Mouse (Mus musculus): Measurements from ENCODE around the gene Tnfrsf17. TPM values are rescaled to one million over a fixed set of nuclear protein-coding genes. Genes with fewer than 3 reads are reported as not detected.
"Not testable (repeated sequence)": the region's sequence is repeated elsewhere in the genome, so short reads cannot be mapped to it uniquely, and the experiment has no call there.

Tnfrsf17 gene
- polyA plus RNA-seq, 1 experiment from 2014 or later = not detected

- not testable (repeated sequence) for H3K36me3 ChIP-seq; H3K4me1 ChIP-seq; H3K27me3 ChIP-seq (replicated peaks); ATAC-seq (ENCODE audit: extremely low read depth, insufficient number of reproducible peaks, low FRiP score, low TSS enrichment); H3K9me3 ChIP-seq; H3K4me2 ChIP-seq; H3K4me3 ChIP-seq; H3K9ac ChIP-seq; H3K27ac ChIP-seq (replicated peaks)
- WGBS = 44% methylated on average over 1 of the region's 1 CpGs
Observed at GRCm38 (mm10) chr16:11297700-11298099, 15.9 kb upstream of the Tnfrsf17 start.

GRCm38 (mm10) chr16:11303741-11304140 is 9.9 kb upstream of the Tnfrsf17 start:
- H3K9me3 ChIP-seq = no peaks in the 10 kb centered on the region
- no peak overlapping the region for H3K4me3 ChIP-seq
- no peak overlapping the region for H3K27ac ChIP-seq (replicated peaks)
- H3K27me3 ChIP-seq (replicated peaks) = no peaks in the 10 kb centered on the region
- no peaks in the 10 kb centered on the region for H3K4me1 ChIP-seq
- no peak overlapping the region for H3K4me2 ChIP-seq
- H3K36me3 ChIP-seq = no peaks in the 10 kb centered on the region
- no peak overlapping the region for H3K9ac ChIP-seq
- no peak for ATAC-seq (ENCODE audit: extremely low read depth, insufficient number of reproducible peaks, low FRiP score, low TSS enrichment)

GRCm38 (mm10) chr16:11305531-11305930 is 8.1 kb upstream of the Tnfrsf17 start:
- no peaks in the 10 kb centered on the region for H3K9me3 ChIP-seq
- H3K27ac ChIP-seq (replicated peaks) = no peak overlapping the region
- no peak for ATAC-seq (ENCODE audit: extremely low read depth, insufficient number of reproducible peaks, low FRiP score, low TSS enrichment)
- no peaks in the 10 kb centered on the region for H3K36me3 ChIP-seq
- H3K4me2 ChIP-seq = no peak overlapping the region
- H3K9ac ChIP-seq = no peak overlapping the region
- 72% methylated on average over 2 of the region's 2 CpGs for WGBS
- H3K27me3 ChIP-seq (replicated peaks) = no peaks in the 10 kb centered on the region
- 0 out of 2 replicates have a peak, but pooled peaks cover 2% of the 10 kb centered on the region for H3K4me1 ChIP-seq
- H3K4me3 ChIP-seq = no peak overlapping the region

GRCm38 (mm10) chr16:11315786-11316320 is 2.2 kb downstream of the Tnfrsf17 start:
- 39% methylated on average over 5 of the region's 5 CpGs for WGBS
- Histone ChIP-seq H3K9ac (no peak overlapping the region), H3K4me3 (no peak overlapping the region), H3K9me3 (no peaks in the 10 kb centered on the region), H3K27ac (replicated peaks) (no peak overlapping the region), H3K36me3 (no peaks in the 10 kb centered on the region), H3K4me2 (no peak overlapping the region), H3K4me1 (peaks cover 9% of the 10 kb centered on the region), H3K27me3 (replicated peaks) (no peaks in the 10 kb centered on the region)
- ATAC-seq (ENCODE audit: extremely low read depth, insufficient number of reproducible peaks, low FRiP score, low TSS enrichment) = no peak

GRCm38 (mm10) chr16:11316748-11317147 is 3.1 kb downstream of the Tnfrsf17 start:
- no peak overlapping the region for H3K27ac ChIP-seq (replicated peaks)
- no peaks in the 10 kb centered on the region for H3K9me3 ChIP-seq
- ATAC-seq (ENCODE audit: extremely low read depth, insufficient number of reproducible peaks, low FRiP score, low TSS enrichment) = no peak
- WGBS = 71% methylated on average over 5 of the region's 5 CpGs
- H3K9ac ChIP-seq = no peak overlapping the region
- peaks cover 10% of the 10 kb centered on the region for H3K4me1 ChIP-seq
- no peak overlapping the region for H3K4me3 ChIP-seq
- H3K36me3 ChIP-seq = no peaks in the 10 kb centered on the region
- H3K4me2 ChIP-seq = no peak overlapping the region
- H3K27me3 ChIP-seq (replicated peaks) = no peaks in the 10 kb centered on the region

- H3K4me2 ChIP-seq = no peak overlapping the region
- H3K27me3 ChIP-seq (replicated peaks) = no peaks in the 10 kb centered on the region
- no peaks in the 10 kb centered on the region for H3K9me3 ChIP-seq
- no peak for ATAC-seq (ENCODE audit: extremely low read depth, insufficient number of reproducible peaks, low FRiP score, low TSS enrichment)
- 59% methylated on average over 6 of the region's 6 CpGs for WGBS
- H3K27ac ChIP-seq (replicated peaks) = no peak overlapping the region
- peaks cover 15% of the 10 kb centered on the region for H3K4me1 ChIP-seq
- H3K4me3 ChIP-seq = no peak overlapping the region
- H3K9ac ChIP-seq = no peak overlapping the region
- H3K36me3 ChIP-seq = no peaks in the 10 kb centered on the region
Observed at GRCm38 (mm10) chr16:11317324-11317723, 3.7 kb downstream of the Tnfrsf17 start.

- Histone ChIP-seq H3K4me3 (peak within 1 kb of the TSS; percentile 90), H3K4me1 (peaks cover 16% of the 10 kb centered on the region), H3K9ac (peak within 1 kb of the TSS; percentile 95), H3K9me3 (no peaks in the 10 kb centered on the region), H3K27ac (replicated peaks) (peak within 1 kb of the TSS; percentile 89), H3K27me3 (replicated peaks) (no peaks in the 10 kb centered on the region), H3K4me2 (peak within 1 kb of the TSS; percentile 99), H3K36me3 (no peaks in the 10 kb centered on the region)
- ATAC-seq (ENCODE audit: extremely low read depth, insufficient number of reproducible peaks, low FRiP score, low TSS enrichment) = peak; percentile 88
- 4% methylated on average over 56 of the region's 61 CpGs for WGBS
Observed at GRCm38 (mm10) chr16:11322409-11323323, 9.1 kb downstream of the Tnfrsf17 start, which contains the start of gene Snx29. Gene Snx29, plus strand, starts transcription at chr16:11322908.

- Histone ChIP-seq H3K4me3 (peak overlapping the region; percentile 90), H3K4me2 (peak overlapping the region; percentile 99), H3K9ac (peak overlapping the region; percentile 95), H3K4me1 (peaks cover 16% of the 10 kb centered on the region), H3K27ac (replicated peaks) (peak overlapping the region; percentile 89), H3K36me3 (no peaks in the 10 kb centered on the region), H3K27me3 (replicated peaks) (no peaks in the 10 kb centered on the region), H3K9me3 (no peaks in the 10 kb centered on the region)
- 4% methylated on average over 17 of the region's 17 CpGs for WGBS
- ATAC-seq (ENCODE audit: extremely low read depth, insufficient number of reproducible peaks, low FRiP score, low TSS enrichment) = no peak
Observed at GRCm38 (mm10) chr16:11323324-11324051, 9.9 kb downstream of the Tnfrsf17 start.

GRCm38 (mm10) chr16:11330081-11330800 is 16.6 kb downstream of the Tnfrsf17 start:
- 63% methylated on average over 3 of the region's 3 CpGs for WGBS
- no peaks in the 10 kb centered on the region for H3K27me3 ChIP-seq (replicated peaks)
- H3K4me2 ChIP-seq = no peak overlapping the region
- no peaks in the 10 kb centered on the region for H3K9me3 ChIP-seq
- no peak overlapping the region for H3K9ac ChIP-seq
- no peaks in the 10 kb centered on the region for H3K36me3 ChIP-seq
- H3K27ac ChIP-seq (replicated peaks) = no peak overlapping the region
- H3K4me3 ChIP-seq = no peak overlapping the region
- H3K4me1 ChIP-seq = peaks cover 9% of the 10 kb centered on the region
- ATAC-seq (ENCODE audit: extremely low read depth, insufficient number of reproducible peaks, low FRiP score, low TSS enrichment) = no peak

GRCm38 (mm10) chr16:11331030-11331429 is 17.4 kb downstream of the Tnfrsf17 start:
- Histone ChIP-seq H3K4me2 (no peak overlapping the region), H3K27ac (replicated peaks) (no peak overlapping the region), H3K4me3 (no peak overlapping the region), H3K9me3 (no peaks in the 10 kb centered on the region), H3K27me3 (replicated peaks) (no peaks in the 10 kb centered on the region), H3K36me3 (no peaks in the 10 kb centered on the region), H3K9ac (no peak overlapping the region), H3K4me1 (peaks cover 9% of the 10 kb centered on the region)
- 75% methylated on average over 1 of the region's 1 CpGs for WGBS
- ATAC-seq (ENCODE audit: extremely low read depth, insufficient number of reproducible peaks, low FRiP score, low TSS enrichment) = no peak

GRCm38 (mm10) chr16:11343292-11343815 is 29.7 kb downstream of the Tnfrsf17 start:
- WGBS = 45% methylated on average over 4 of the region's 4 CpGs
- Histone ChIP-seq H3K4me1 (peaks cover 8% of the 10 kb centered on the region), H3K9ac (no peak overlapping the region), H3K36me3 (no peaks in the 10 kb centered on the region), H3K4me3 (no peak overlapping the region), H3K27me3 (replicated peaks) (no peaks in the 10 kb centered on the region), H3K9me3 (no peaks in the 10 kb centered on the region), H3K27ac (replicated peaks) (peak overlapping the region; percentile 16; the same call in 1 of the 2 replicates), H3K4me2 (no peak overlapping the region)
- ATAC-seq (ENCODE audit: extremely low read depth, insufficient number of reproducible peaks, low FRiP score, low TSS enrichment) = no peak

Measured in heart, embryonic 13.5 days (tissue).